Mouse (Mus musculus) natural killer cell, adult 2 months (primary cell): ENCODE measurements at regions not wholly inside any gene's neighbourhood (a gene's known extent, or its start where the extent isn't known, plus 50 kb on each side); places are given as distances from the start of the nearest gene placed in this dataset.

Experiments used
- DNase-seq, 2 experiments: peaks; one replicate each; pipeline ENCODE4 v3.0.0; 2022; ENCODE audit warnings: low spot score in 2 of 2

- no peak for DNase-seq
Measured at GRCm38 (mm10) chr11:112412434-112412833, 369.6 kb upstream of the Sox9 start.

GRCm38 (mm10) chr11:112442639-112443038 lies 339.4 kb upstream of the Sox9 start:
- no peak for DNase-seq

GRCm38 (mm10) chr11:112443890-112444289 lies 338.1 kb upstream of the Sox9 start:
- no peak for DNase-seq

GRCm38 (mm10) chr11:112449632-112450031 lies 332.4 kb upstream of the Sox9 start:
- no peak for DNase-seq

- DNase-seq: no peak
Measured at GRCm38 (mm10) chr11:112450227-112450626, 331.8 kb upstream of the Sox9 start.

- DNase-seq: no peak
Measured at GRCm38 (mm10) chr11:112458075-112458474, 323.9 kb upstream of the Sox9 start.

GRCm38 (mm10) chr11:112463121-112463520 lies 318.9 kb upstream of the Sox9 start:
- DNase-seq: no peak

- DNase-seq: no peak
Measured at GRCm38 (mm10) chr11:112464386-112464785, 317.6 kb upstream of the Sox9 start.

GRCm38 (mm10) chr11:112470336-112470735 lies 311.7 kb upstream of the Sox9 start:
- no peak for DNase-seq

GRCm38 (mm10) chr11:112473237-112473636 lies 308.8 kb upstream of the Sox9 start:
- DNase-seq: no peak

GRCm38 (mm10) chr11:112473681-112474080 lies 308.3 kb upstream of the Sox9 start:
- no peak for DNase-seq

GRCm38 (mm10) chr11:112480360-112480759 lies 301.7 kb upstream of the Sox9 start:
- no peak for DNase-seq

- no peak for DNase-seq
Measured at GRCm38 (mm10) chr11:112501781-112502180, 280.2 kb upstream of the Sox9 start.

- DNase-seq: no peak
Measured at GRCm38 (mm10) chr11:112519076-112519475, 262.9 kb upstream of the Sox9 start.

- no peak for DNase-seq
Measured at GRCm38 (mm10) chr11:112524983-112525382, 257.0 kb upstream of the Sox9 start.

GRCm38 (mm10) chr11:112542573-112542972 lies 239.5 kb upstream of the Sox9 start:
- no peak for DNase-seq

GRCm38 (mm10) chr11:112543473-112543872 lies 238.6 kb upstream of the Sox9 start:
- no peak for DNase-seq

GRCm38 (mm10) chr11:112545231-112546010 lies 236.6 kb upstream of the Sox9 start:
- no peak for DNase-seq

GRCm38 (mm10) chr11:112546162-112546561 lies 235.9 kb upstream of the Sox9 start:
- DNase-seq: no peak

GRCm38 (mm10) chr11:112552838-112553237 lies 229.2 kb upstream of the Sox9 start:
- DNase-seq: no peak

GRCm38 (mm10) chr11:112563027-112563426 lies 219.0 kb upstream of the Sox9 start:
- no peak for DNase-seq

GRCm38 (mm10) chr11:112564706-112565215 lies 217.3 kb upstream of the Sox9 start:
- no peak for DNase-seq

GRCm38 (mm10) chr11:112566071-112566470 lies 216.0 kb upstream of the Sox9 start:
- no peak for DNase-seq

- DNase-seq: no peak
Measured at GRCm38 (mm10) chr11:112587386-112587785, 194.6 kb upstream of the Sox9 start.
